Mouse (Mus musculus) limb, embryonic 15.5 days (tissue): ENCODE measurements around the gene Cxcl13. TPM values are rescaled to one million over a fixed set of nuclear protein-coding genes. Genes with fewer than 3 reads are reported as not detected.

Experiments
- ATAC-seq: fragments of 200-750 bp; cut with Nextera tagmentation; 2 replicates; pipeline ENCODE4 v1.8.0; 2017; ENCODE audit warnings: low read depth, moderate TSS enrichment; ENCODE audit not compliant: insufficient number of reproducible peaks, low FRiP score, low TSS enrichment
- H3K27ac ChIP-seq: fragments of 300-500 bp; sonication (generic); 2 replicates; pipeline ENCODE4 v1.5.1; 2015; ENCODE audit warnings: moderate library complexity, mild to moderate bottlenecking, inconsistent platforms
- H3K27me3 ChIP-seq: fragments of 300-500 bp; sonication (generic); 2 replicates; pipeline ENCODE4 v1.6.1; 2015; ENCODE audit warnings: inconsistent platforms
- H3K36me3 ChIP-seq: fragments of 300-500 bp; sonication (generic); 2 replicates; pipeline ENCODE4 v1.6.1; 2015; ENCODE audit warnings: inconsistent platforms
- H3K4me1 ChIP-seq: fragments of 300-500 bp; sonication (generic); 2 replicates; pipeline ENCODE4 v1.6.1; 2015; ENCODE audit warnings: inconsistent platforms
- H3K4me2 ChIP-seq: fragments of 300-500 bp; sonication (generic); 2 replicates; pipeline ENCODE4 v1.6.1; 2015; ENCODE audit warnings: mild to moderate bottlenecking, inconsistent platforms
- H3K4me3 ChIP-seq: fragments of 300-500 bp; sonication (generic); 2 replicates; pipeline ENCODE4 v1.5.1; 2015; ENCODE audit warnings: mild to moderate bottlenecking, inconsistent platforms
- H3K9ac ChIP-seq: fragments of 300-500 bp; sonication (generic); 2 replicates; pipeline ENCODE4 v1.6.1; 2015; ENCODE audit warnings: inconsistent platforms
- H3K9me3 ChIP-seq: fragments of 300-500 bp; sonication (generic); 2 replicates; pipeline ENCODE4 v1.6.1; 2016; ENCODE audit warnings: inconsistent platforms
- WGBS: fragments of 180-500 bp; shearing (Covaris S2); methylation state at CpG from one replicate; pipeline ENCODE4 v1.1.7; 2015; 5-methylcytosine and 5-hydroxymethylcytosine counted together
- polyA plus RNA-seq: library from polyadenylated mRNA; unstranded; fragments of >200 nt; fragmentation: Nextera tagmentation; extraction: Ambion mirVana; gene quantifications from 2 replicates; pipeline ENCODE4 v1.2.1, GENCODE M21; 2015

Gene Cxcl13
- polyA plus RNA-seq: 0.22 and 0.71 TPM in 2 replicates

- no peaks in the 10 kb centered on the region for H3K36me3 ChIP-seq
- ATAC-seq: no peak
- no peak within 1 kb of the TSS for H3K4me2 ChIP-seq
- no peaks in the 10 kb centered on the region for H3K4me1 ChIP-seq
- H3K9me3 ChIP-seq: no peaks in the 10 kb centered on the region
- no peak within 1 kb of the TSS for H3K27ac ChIP-seq
- 31% methylated on average over 5 of the region's 5 CpGs for WGBS
- no peak within 1 kb of the TSS for H3K4me3 ChIP-seq
- H3K9ac ChIP-seq: no peak within 1 kb of the TSS
- no peaks in the 10 kb centered on the region for H3K27me3 ChIP-seq
These were observed at the start of gene Cxcl13 for GRCm38 (mm10) chr5:95956651-95957050. TSS of gene Cxcl13 (plus strand) at chr5:95956951.

GRCm38 (mm10) chr5:95911006-95911405 lies 45.7 kb upstream of the Cxcl13 start:
- no peaks in the 10 kb centered on the region for H3K9me3 ChIP-seq
- no peak for ATAC-seq
- no peak overlapping the region for H3K9ac ChIP-seq
- no peaks in the 10 kb centered on the region for H3K36me3 ChIP-seq
- no peaks in the 10 kb centered on the region for H3K27me3 ChIP-seq
- no peak overlapping the region for H3K4me3 ChIP-seq
- H3K4me2 ChIP-seq: no peak overlapping the region
- no peaks in the 10 kb centered on the region for H3K4me1 ChIP-seq
- 93% methylated on average over 1 of the region's 1 CpGs for WGBS
- no peak overlapping the region for H3K27ac ChIP-seq

GRCm38 (mm10) chr5:95918491-95918890 lies 38.3 kb upstream of the Cxcl13 start:
- no peak overlapping the region for H3K4me2 ChIP-seq
- no peak overlapping the region for H3K27ac ChIP-seq
- H3K9ac ChIP-seq: no peak overlapping the region
- no peaks in the 10 kb centered on the region for H3K36me3 ChIP-seq
- 68% methylated on average over 6 of the region's 6 CpGs for WGBS
- H3K27me3 ChIP-seq: no peaks in the 10 kb centered on the region
- no peaks in the 10 kb centered on the region for H3K4me1 ChIP-seq
- no peak for ATAC-seq
- no peaks in the 10 kb centered on the region for H3K9me3 ChIP-seq
- H3K4me3 ChIP-seq: no peak overlapping the region

- ATAC-seq: no peak
- Histone ChIP-seq H3K27ac (no peak overlapping the region), H3K9me3 (no peaks in the 10 kb centered on the region), H3K4me1 (no peaks in the 10 kb centered on the region), H3K4me3 (no peak overlapping the region), H3K4me2 (no peak overlapping the region), H3K27me3 (no peaks in the 10 kb centered on the region), H3K36me3 (no peaks in the 10 kb centered on the region), H3K9ac (no peak overlapping the region)
- WGBS: 80% methylated on average over 6 of the region's 6 CpGs
These were observed 32.7 kb upstream of the Cxcl13 start for GRCm38 (mm10) chr5:95924023-95924422.

GRCm38 (mm10) chr5:95925204-95925930 lies 31.4 kb upstream of the Cxcl13 start:
- H3K9ac ChIP-seq: no peak overlapping the region
- H3K4me1 ChIP-seq: no peaks in the 10 kb centered on the region
- ATAC-seq: no peak
- no peaks in the 10 kb centered on the region for H3K27me3 ChIP-seq
- no peaks in the 10 kb centered on the region for H3K36me3 ChIP-seq
- no peak overlapping the region for H3K27ac ChIP-seq
- H3K4me3 ChIP-seq: no peak overlapping the region
- WGBS: 81% methylated on average over 10 of the region's 10 CpGs
- H3K4me2 ChIP-seq: no peak overlapping the region
- H3K9me3 ChIP-seq: no peaks in the 10 kb centered on the region

GRCm38 (mm10) chr5:95925931-95926263 lies 30.9 kb upstream of the Cxcl13 start:
- no peaks in the 10 kb centered on the region for H3K27me3 ChIP-seq
- ATAC-seq: no peak
- no peak overlapping the region for H3K27ac ChIP-seq
- H3K9ac ChIP-seq: no peak overlapping the region
- no peak overlapping the region for H3K4me2 ChIP-seq
- no peaks in the 10 kb centered on the region for H3K9me3 ChIP-seq
- 89% methylated on average over 1 of the region's 1 CpGs for WGBS
- no peak overlapping the region for H3K4me3 ChIP-seq
- no peaks in the 10 kb centered on the region for H3K36me3 ChIP-seq
- H3K4me1 ChIP-seq: no peaks in the 10 kb centered on the region

GRCm38 (mm10) chr5:95935035-95935434 lies 21.7 kb upstream of the Cxcl13 start:
- Histone ChIP-seq H3K36me3 (no peaks in the 10 kb centered on the region), H3K9ac (no peak overlapping the region), H3K4me2 (no peak overlapping the region), H3K9me3 (no peaks in the 10 kb centered on the region), H3K27ac (no peak overlapping the region), H3K4me3 (no peak overlapping the region), H3K4me1 (no peaks in the 10 kb centered on the region; the same call in 1 of the 2 replicates), H3K27me3 (no peaks in the 10 kb centered on the region)
- WGBS: 70% methylated on average over 5 of the region's 5 CpGs
- ATAC-seq: no peak

- Histone ChIP-seq H3K4me3 (no peak overlapping the region), H3K4me2 (no peak overlapping the region), H3K27me3 (no peaks in the 10 kb centered on the region), H3K4me1 (no peaks in the 10 kb centered on the region; the same call in 1 of the 2 replicates), H3K36me3 (no peaks in the 10 kb centered on the region), H3K9ac (no peak overlapping the region), H3K27ac (no peak overlapping the region), H3K9me3 (no peaks in the 10 kb centered on the region)
- 30% methylated on average over 5 of the region's 5 CpGs for WGBS
- no peak for ATAC-seq
These were observed 20.7 kb upstream of the Cxcl13 start for GRCm38 (mm10) chr5:95936068-95936467.

GRCm38 (mm10) chr5:95937129-95937528 lies 19.6 kb upstream of the Cxcl13 start:
- Histone ChIP-seq H3K4me2 (no peak overlapping the region), H3K4me1 (no peaks in the 10 kb centered on the region; the same call in 1 of the 2 replicates), H3K36me3 (no peaks in the 10 kb centered on the region), H3K9ac (no peak overlapping the region), H3K9me3 (no peaks in the 10 kb centered on the region), H3K27ac (no peak overlapping the region), H3K27me3 (no peaks in the 10 kb centered on the region), H3K4me3 (no peak overlapping the region)
- 52% methylated on average over 2 of the region's 2 CpGs for WGBS
- ATAC-seq: no peak

- WGBS: 68% methylated on average over 11 of the region's 11 CpGs
- H3K9me3 ChIP-seq: no peaks in the 10 kb centered on the region
- no peak overlapping the region for H3K4me2 ChIP-seq
- no peak overlapping the region for H3K4me3 ChIP-seq
- no peak for ATAC-seq
- H3K27me3 ChIP-seq: no peaks in the 10 kb centered on the region
- no peaks in the 10 kb centered on the region for H3K36me3 ChIP-seq
- no peaks in the 10 kb centered on the region; the same call in 1 of the 2 replicates for H3K4me1 ChIP-seq
- H3K9ac ChIP-seq: no peak overlapping the region
- H3K27ac ChIP-seq: no peak overlapping the region
These were observed 18.6 kb upstream of the Cxcl13 start for GRCm38 (mm10) chr5:95938044-95938625.

GRCm38 (mm10) chr5:95940682-95941221 lies 16.0 kb upstream of the Cxcl13 start:
- no peak for ATAC-seq
- no peaks in the 10 kb centered on the region for H3K9me3 ChIP-seq

GRCm38 (mm10) chr5:95941562-95941961 lies 15.2 kb upstream of the Cxcl13 start:
- Histone ChIP-seq H3K27me3 (no peaks in the 10 kb centered on the region), H3K27ac (no peak overlapping the region), H3K36me3 (no peaks in the 10 kb centered on the region), H3K4me3 (no peak overlapping the region), H3K9ac (no peak overlapping the region), H3K4me1 (no peaks in the 10 kb centered on the region; the same call in 1 of the 2 replicates), H3K9me3 (no peaks in the 10 kb centered on the region), H3K4me2 (no peak overlapping the region)
- 77% methylated on average over 7 of the region's 7 CpGs for WGBS
- no peak for ATAC-seq

More at GRCm38 (mm10) chr5:95940682-95941221, 16.0 kb upstream of the Cxcl13 start:
- H3K36me3 ChIP-seq: no peaks in the 10 kb centered on the region
- no peak overlapping the region for H3K4me3 ChIP-seq
- H3K4me2 ChIP-seq: no peak overlapping the region
- 12% methylated on average over 4 of the region's 4 CpGs for WGBS
- no peak overlapping the region for H3K9ac ChIP-seq
- H3K27ac ChIP-seq: no peak overlapping the region
- no peaks in the 10 kb centered on the region for H3K27me3 ChIP-seq
- H3K4me1 ChIP-seq: no peaks in the 10 kb centered on the region; the same call in 1 of the 2 replicates
